Mouse (Mus musculus) heart, postnatal 36 days (tissue): ENCODE results near the gene Tas1r2. TPM values are rescaled to one million over a fixed set of nuclear protein-coding genes. Genes with fewer than 3 reads are reported as not detected.

Experiments used
- DNase-seq, 2 experiments: peaks; one replicate each; pipeline ENCODE4 v3.0.0; 2021 to 2022
- intact Hi-C: fragments of 180-260 bp; cut with DNase I; formaldehyde crosslinking; loops from one replicate; pipeline ENCODE4 v1.15.1; 2025
- total RNA-seq, 2 experiments: library from RNA; stranded (reverse); gene quantifications; 2 replicates each; pipeline ENCODE4 v1.2.3; 2021

Gene Tas1r2
- total RNA-seq, 2 experiments from 2014 or later, result not detected

- intact Hi-C loops, result loop anchor here (2.0 kb wide), 1 partner anchor 25 kb away; no protein-coding TSS in a partner anchor
Observed at GRCm38 (mm10) chr4:139637847-139638246, 15.5 kb upstream of the Tas1r2 start.

GRCm38 (mm10) chr4:139638356-139638755 is 15.0 kb upstream of the Tas1r2 start:
- intact Hi-C loops, result no loop called here
- DNase-seq, result no peak

More at GRCm38 (mm10) chr4:139637847-139638246, 15.5 kb upstream of the Tas1r2 start:
- no peak for DNase-seq

GRCm38 (mm10) chr4:139639801-139640200 is 13.5 kb upstream of the Tas1r2 start:
- no peak for DNase-seq
- intact Hi-C loops, result no loop called here

DNA sequence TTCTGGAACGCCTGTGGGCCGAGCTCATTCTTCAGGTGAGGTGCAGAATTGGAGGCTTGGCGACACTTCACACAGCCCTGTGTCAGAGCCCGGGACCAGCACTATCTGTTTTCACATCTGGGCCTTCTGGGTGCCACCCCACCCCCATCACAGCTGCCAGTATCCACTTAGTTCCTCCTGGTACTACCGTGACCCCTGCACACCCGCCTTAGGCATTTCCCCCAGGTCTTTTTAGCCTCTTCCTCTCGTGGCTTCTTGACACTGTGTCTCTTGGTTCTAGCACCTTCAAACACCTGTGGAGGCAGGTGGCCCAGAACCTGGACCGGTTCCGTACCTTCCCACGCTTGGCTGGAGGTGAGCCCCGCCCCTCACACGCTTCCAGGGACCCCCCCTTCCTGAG is 13.0 kb upstream of the Tas1r2 start:
- no peak for DNase-seq
- intact Hi-C loops, result no loop called here

GRCm38 (mm10) chr4:139640775-139641174 is 12.6 kb upstream of the Tas1r2 start:
- intact Hi-C loops, result no loop called here
- DNase-seq, result no peak

- intact Hi-C loops, result no loop called here
- DNase-seq, result no peak
Observed at GRCm38 (mm10) chr4:139641829-139642425, 11.4 kb upstream of the Tas1r2 start.

- peak; percentile 76 to 82 for DNase-seq
- intact Hi-C loops, result loop anchor here (1.0 kb wide), 2 partner anchors 26 to 214 kb away; no protein-coding TSS in a partner anchor
Observed at GRCm38 (mm10) chr4:139643972-139644371, 9.4 kb upstream of the Tas1r2 start.

GRCm38 (mm10) chr4:139646916-139647315 is 6.4 kb upstream of the Tas1r2 start:
- intact Hi-C loops, result no loop called here

GRCm38 (mm10) chr4:139650086-139650743 is 3.1 kb upstream of the Tas1r2 start:
- intact Hi-C loops, result no loop called here

More at GRCm38 (mm10) chr4:139646916-139647315, 6.4 kb upstream of the Tas1r2 start:
- DNase-seq, result no peak

DNA sequence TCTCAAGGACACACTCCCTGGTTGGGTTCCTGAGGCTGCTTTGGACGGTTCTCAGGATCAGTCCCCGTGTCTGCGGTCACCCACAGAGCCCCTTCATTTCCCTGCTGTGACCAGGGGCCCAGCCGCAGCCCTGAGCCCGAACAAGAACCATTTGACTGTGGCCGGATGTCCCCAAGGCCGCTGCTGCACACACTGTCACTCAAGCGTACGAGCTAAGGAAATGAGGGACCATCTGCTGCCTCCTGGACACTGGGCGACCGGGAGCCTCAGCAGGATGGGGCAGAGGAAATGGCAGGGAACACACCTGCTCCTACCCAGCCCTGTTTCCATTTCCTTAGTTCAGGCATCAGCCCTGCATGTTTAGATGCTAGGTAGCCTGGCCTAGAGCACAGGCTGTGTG is 2.4 kb upstream of the Tas1r2 start:
- no peak for DNase-seq

More at GRCm38 (mm10) chr4:139650086-139650743, 3.1 kb upstream of the Tas1r2 start:
- no peak for DNase-seq

GRCm38 (mm10) chr4:139661897-139662296 is 8.6 kb downstream of the Tas1r2 start:
- no peak for DNase-seq
- intact Hi-C loops, result no loop called here

More for the DNA sequence above, 2.4 kb upstream of the Tas1r2 start:
- intact Hi-C loops, result no loop called here

GRCm38 (mm10) chr4:139667632-139668031 is 14.3 kb downstream of the Tas1r2 start:
- intact Hi-C loops, result no loop called here
- DNase-seq, result no peak

- DNase-seq, result peak; percentile 44 to 68
- intact Hi-C loops, result loop anchor here (1.0 kb wide), 1 partner anchor 26 kb away; no protein-coding TSS in a partner anchor
Observed at GRCm38 (mm10) chr4:139669847-139670246, 16.5 kb downstream of the Tas1r2 start.

- intact Hi-C loops, result no loop called here
- no peak for DNase-seq
Observed at GRCm38 (mm10) chr4:139675696-139676095, 22.4 kb downstream of the Tas1r2 start.

- intact Hi-C loops, result loop anchor here (1.0 kb wide), 1 partner anchor 174 kb away; no protein-coding TSS in a partner anchor
- DNase-seq, result no peak
Observed at GRCm38 (mm10) chr4:139683728-139684638, 30.6 kb downstream of the Tas1r2 start.

- peak; percentile 33 to 64 for DNase-seq
- intact Hi-C loops, result loop anchor here (1.0 kb wide), 1 partner anchor 174 kb away; no protein-coding TSS in a partner anchor
Observed at GRCm38 (mm10) chr4:139684639-139685017, 31.3 kb downstream of the Tas1r2 start.

DNA sequence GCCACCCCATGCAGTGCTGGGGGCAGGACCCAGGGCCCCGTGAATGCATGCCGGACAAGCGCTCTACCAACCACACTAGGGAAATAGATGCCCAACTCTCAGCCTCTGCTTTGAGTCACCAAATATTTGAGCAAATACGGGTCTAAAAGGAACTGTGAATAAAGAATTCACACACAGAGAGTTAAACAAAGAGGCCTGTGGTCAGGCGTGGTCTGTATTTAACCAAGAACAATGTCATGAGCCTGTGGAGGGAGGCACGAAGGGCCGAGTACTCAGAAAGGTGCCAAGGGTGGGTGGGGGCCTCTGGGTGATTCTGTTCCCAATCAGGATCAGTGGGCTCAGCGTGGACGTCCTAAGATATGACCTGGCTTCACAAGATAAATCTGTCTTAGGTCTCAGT is 34.7 kb downstream of the Tas1r2 start:
- intact Hi-C loops, result no loop called here
- DNase-seq, result no peak

GRCm38 (mm10) chr4:139689627-139690269 is 36.4 kb downstream of the Tas1r2 start:
- no peak for DNase-seq
- intact Hi-C loops, result no loop called here

DNA sequence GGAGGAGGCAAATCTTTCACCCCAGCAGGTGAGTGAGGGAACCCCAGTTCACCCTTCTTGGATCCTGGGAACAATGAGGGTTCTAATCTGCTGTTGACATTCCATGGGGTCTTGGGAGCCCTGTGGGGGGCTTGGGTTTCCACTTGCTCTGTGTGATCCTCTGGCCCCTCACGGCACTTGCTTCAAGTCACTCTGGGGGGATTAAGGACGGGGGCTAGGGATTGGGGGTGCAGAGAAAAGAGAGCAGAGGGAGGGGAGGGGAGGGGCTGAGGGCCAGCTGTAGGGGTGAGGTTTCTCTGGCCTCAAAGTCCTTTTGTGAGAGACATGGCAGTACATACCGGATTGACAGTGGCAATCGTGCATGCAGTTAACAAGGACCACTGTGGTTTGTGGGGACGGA is 40.0 kb downstream of the Tas1r2 start:
- no peak for DNase-seq
- intact Hi-C loops, result no loop called here

- intact Hi-C loops, result no loop called here
- DNase-seq, result no peak
Observed at GRCm38 (mm10) chr4:139697755-139698154, 44.4 kb downstream of the Tas1r2 start.
